Mouse (Mus musculus) stomach, embryonic 14.5 days (tissue): ENCODE measurements around the gene Srbd1. TPM values are rescaled to one million over a fixed set of nuclear protein-coding genes. Genes with fewer than 3 reads are reported as not detected.

Experiments used
- ATAC-seq: fragments of 200-750 bp; cut with Nextera tagmentation; 2 replicates; pipeline ENCODE4 v1.8.0; 2017; ENCODE audit warnings: low read depth, moderate TSS enrichment; ENCODE audit not compliant: insufficient number of reproducible peaks, insufficient read depth, low FRiP score
- H3K27ac ChIP-seq: fragments of 300-500 bp; sonication (generic); 2 replicates; pipeline ENCODE4 v1.5.1; 2014; ENCODE audit warnings: mild to moderate bottlenecking, low read length, moderate library complexity, mixed read lengths
- H3K27me3 ChIP-seq: fragments of 300-500 bp; sonication (generic); 2 replicates; pipeline ENCODE4 v1.6.1; 2014; ENCODE audit warnings: low read length, control low read depth, mixed read lengths; ENCODE audit not compliant: control insufficient read depth, insufficient read depth
- H3K36me3 ChIP-seq: fragments of 300-500 bp; sonication (generic); 2 replicates; pipeline ENCODE4 v1.6.1; 2014; ENCODE audit warnings: mild to moderate bottlenecking, control low read depth, low read length, moderate library complexity, mixed read lengths; ENCODE audit not compliant: control insufficient read depth, insufficient read depth
- H3K4me1 ChIP-seq: fragments of 300-500 bp; sonication (generic); 2 replicates; pipeline ENCODE4 v1.6.1; 2014; ENCODE audit warnings: low read length, control low read depth, mixed read lengths; ENCODE audit not compliant: control insufficient read depth, insufficient read depth
- H3K4me2 ChIP-seq: fragments of 300-500 bp; sonication (generic); replicated peaks from 2 replicates; pipeline ENCODE4 v1.6.1; 2014; ENCODE audit warnings: low read depth, low read length, control low read depth
- H3K4me3 ChIP-seq: fragments of 300-500 bp; sonication (generic); 2 replicates; pipeline ENCODE4 v1.5.1; 2014; ENCODE audit warnings: low read depth, low read length, control low read depth
- H3K9ac ChIP-seq: fragments of 300-500 bp; sonication (generic); replicated peaks from 2 replicates; pipeline ENCODE4 v1.6.1; 2014; ENCODE audit warnings: low read depth, mild to moderate bottlenecking, control low read depth, low read length, moderate library complexity, mixed read lengths
- H3K9me3 ChIP-seq: fragments of 300-500 bp; sonication (generic); 2 replicates; pipeline ENCODE4 v1.6.1; 2016; ENCODE audit warnings: low read depth, low read length, control low read depth; ENCODE audit not compliant: control insufficient read depth
- WGBS: fragments of 180-500 bp; shearing (Covaris S2); extraction: QIAGEN DNeasy Blood & Tissue Kit; methylation state at CpG from one replicate; pipeline ENCODE4 v1.1.7; 2014; 5-methylcytosine and 5-hydroxymethylcytosine counted together
- polyA plus RNA-seq: library from polyadenylated mRNA; unstranded; fragments of >200 nt; fragmentation: Nextera tagmentation; extraction: Ambion mirVana; gene quantifications from 2 replicates; pipeline ENCODE4 v1.2.1, GENCODE M21; 2014

Srbd1 gene
- polyA plus RNA-seq, 1 experiment from 2014 or later: 10.7 TPM

DNA sequence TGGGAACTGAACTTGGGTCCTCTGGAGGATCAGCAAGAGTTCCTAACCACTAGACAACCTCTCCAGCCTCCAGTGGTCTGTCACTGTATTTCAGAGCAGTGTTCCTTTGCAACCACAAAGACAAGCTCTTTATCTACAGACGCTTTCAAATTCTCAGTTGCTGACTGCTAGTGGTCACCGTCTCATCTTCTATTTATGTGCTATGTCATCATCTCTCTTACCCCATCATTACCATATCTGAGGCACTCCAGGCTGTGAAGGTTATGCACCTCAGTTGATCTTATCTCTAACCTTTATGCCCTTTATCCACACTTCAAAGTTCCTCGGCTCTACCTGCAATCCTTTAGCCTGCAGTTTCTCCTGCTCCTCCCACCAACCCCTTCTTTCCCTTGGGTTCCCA, 163.1 kb downstream of the Srbd1 start:
- Histone ChIP-seq H3K4me3 (no peak overlapping the region), H3K9ac (no peak overlapping the region), H3K9me3 (peaks cover 3% of the 10 kb centered on the region; the same call in 1 of the 2 replicates), H3K27me3 (no peaks in the 10 kb centered on the region), H3K4me1 (peaks cover 8% of the 10 kb centered on the region; the same call in 1 of the 2 replicates), H3K36me3 (no peaks in the 10 kb centered on the region), H3K4me2 (no peak overlapping the region), H3K27ac (no peak overlapping the region)
- ATAC-seq: no peak
- WGBS: 87% methylated on average over 3 of the region's 3 CpGs

DNA sequence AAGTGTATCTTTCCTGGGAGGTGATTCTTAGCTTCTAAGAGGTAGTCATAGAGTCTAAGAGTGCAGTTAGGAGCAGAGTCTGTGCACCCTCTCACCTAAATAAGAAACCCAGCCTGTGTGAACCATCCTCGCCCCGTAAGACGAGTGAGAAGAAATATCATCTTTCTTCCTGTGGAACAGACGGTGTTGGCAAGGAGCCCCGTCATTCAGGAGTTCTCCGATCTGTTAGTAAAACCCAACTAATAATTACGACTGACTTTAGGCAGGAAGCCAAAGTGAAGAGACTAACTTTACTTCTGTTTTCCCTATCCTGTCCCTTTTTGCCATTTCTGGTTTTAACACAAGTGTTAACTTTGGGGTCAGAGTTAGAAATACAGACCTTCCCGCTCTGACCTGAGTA, 166.1 kb downstream of the Srbd1 start:
- ATAC-seq: no peak
- H3K27ac ChIP-seq: no peak overlapping the region
- H3K9ac ChIP-seq: no peak overlapping the region
- H3K36me3 ChIP-seq: no peaks in the 10 kb centered on the region
- 41% methylated on average over 8 of the region's 8 CpGs for WGBS
- no peak overlapping the region for H3K4me3 ChIP-seq
- peaks cover 6% of the 10 kb centered on the region; the same call in 1 of the 2 replicates for H3K4me1 ChIP-seq
- H3K4me2 ChIP-seq: no peak overlapping the region
- no peaks in the 10 kb centered on the region for H3K27me3 ChIP-seq
- peaks cover 3% of the 10 kb centered on the region; the same call in 1 of the 2 replicates for H3K9me3 ChIP-seq

DNA sequence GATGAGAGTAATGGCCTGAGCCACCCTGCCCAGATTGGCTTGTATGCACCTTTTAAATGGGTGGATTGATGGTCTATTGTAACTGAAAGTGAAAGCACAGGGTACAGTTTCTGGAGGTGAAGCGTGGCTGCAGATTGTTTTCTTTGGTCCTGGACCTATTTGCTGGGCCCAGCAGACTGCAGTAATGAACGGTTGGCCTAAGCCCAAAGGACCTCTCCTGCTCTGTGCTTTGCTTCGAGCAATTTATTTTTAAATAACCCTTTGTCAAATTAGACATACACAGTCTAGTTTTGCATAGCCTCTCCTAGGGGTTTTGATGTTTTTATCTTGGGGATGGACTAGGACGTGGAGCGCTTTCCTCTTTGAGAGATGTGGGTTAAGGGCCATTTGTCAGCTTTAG, 169.9 kb downstream of the Srbd1 start:
- no peaks in the 10 kb centered on the region for H3K27me3 ChIP-seq
- H3K27ac ChIP-seq: no peak overlapping the region
- H3K4me3 ChIP-seq: no peak overlapping the region
- no peaks in the 10 kb centered on the region for H3K9me3 ChIP-seq
- no peaks in the 10 kb centered on the region for H3K36me3 ChIP-seq
- no peak overlapping the region for H3K4me2 ChIP-seq
- H3K4me1 ChIP-seq: peaks cover 6% of the 10 kb centered on the region; the same call in 1 of the 2 replicates
- WGBS: 31% methylated on average over 5 of the region's 5 CpGs
- H3K9ac ChIP-seq: no peak overlapping the region
- no peak for ATAC-seq

DNA sequence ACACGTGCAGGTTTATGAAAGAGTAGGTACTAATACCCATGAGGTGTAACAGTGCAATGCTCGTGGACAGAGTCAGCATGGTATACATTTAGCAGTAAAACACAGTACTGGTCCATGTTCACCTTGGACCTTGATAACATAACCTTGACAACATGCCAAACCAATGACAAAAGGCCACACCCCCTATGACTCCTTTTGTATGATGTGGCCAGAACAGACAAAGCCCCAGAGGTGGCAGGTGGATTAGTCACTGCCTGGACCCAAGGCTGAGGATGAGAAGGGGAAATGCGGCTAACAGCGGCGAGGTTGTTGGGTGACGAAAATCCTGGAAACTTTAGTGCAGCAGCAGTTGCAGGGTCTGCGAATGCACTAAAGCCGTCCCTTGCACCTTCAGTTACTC, 170.4 kb downstream of the Srbd1 start:
- no peak overlapping the region for H3K9ac ChIP-seq
- H3K27ac ChIP-seq: no peak overlapping the region
- no peaks in the 10 kb centered on the region for H3K9me3 ChIP-seq
- ATAC-seq: no peak
- no peak overlapping the region for H3K4me2 ChIP-seq
- no peaks in the 10 kb centered on the region for H3K27me3 ChIP-seq
- WGBS: 86% methylated on average over 8 of the region's 8 CpGs
- no peaks in the 10 kb centered on the region for H3K36me3 ChIP-seq
- peaks cover 6% of the 10 kb centered on the region; the same call in 1 of the 2 replicates for H3K4me1 ChIP-seq
- no peak overlapping the region for H3K4me3 ChIP-seq

DNA sequence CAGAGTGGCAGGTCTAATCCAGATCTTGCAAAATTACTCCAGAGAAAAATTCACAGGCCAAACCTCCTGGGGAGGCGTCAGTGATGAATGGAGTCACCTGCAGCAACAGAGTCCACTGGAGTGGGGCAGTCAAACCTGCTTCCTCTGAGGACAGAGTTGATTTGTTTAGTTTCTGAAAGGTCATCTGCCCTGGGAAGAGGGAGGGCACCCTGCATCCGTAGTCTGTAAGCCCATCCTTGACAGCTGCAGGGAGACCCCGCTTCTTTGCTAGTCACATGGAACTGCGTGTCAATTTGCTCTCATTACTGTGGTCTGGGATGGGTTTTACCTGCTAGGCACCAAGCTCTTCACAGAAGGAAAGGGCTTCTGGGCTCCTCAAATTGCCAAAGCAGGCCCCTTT, 173.9 kb downstream of the Srbd1 start:
- 30% methylated on average over 4 of the region's 4 CpGs for WGBS
- H3K4me2 ChIP-seq: no peak overlapping the region

DNA sequence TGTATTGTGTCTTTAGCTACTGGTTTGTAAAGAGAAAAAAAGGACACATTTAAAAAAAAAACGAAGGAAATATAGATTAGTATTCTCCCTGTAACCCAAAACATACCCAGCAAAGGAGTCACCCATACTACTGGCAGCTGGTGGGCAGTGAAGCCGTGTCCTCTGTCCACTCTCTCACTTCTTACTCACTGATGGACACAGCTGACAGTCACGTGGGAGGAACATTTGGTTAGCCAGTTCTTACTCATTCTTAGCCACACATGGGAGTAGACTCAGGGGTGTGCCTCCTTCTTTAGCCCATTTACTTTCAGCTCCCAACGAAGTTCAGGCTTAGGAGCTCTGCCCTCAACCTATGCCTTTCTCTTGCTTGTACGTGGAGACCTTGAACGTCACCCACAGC, 183.3 kb downstream of the Srbd1 start:
- ATAC-seq: no peak
- H3K9ac ChIP-seq: no peak overlapping the region
- H3K4me3 ChIP-seq: no peak overlapping the region

More for the DNA sequence above, 173.9 kb downstream of the Srbd1 start:
- Histone ChIP-seq H3K4me1 (no peaks in the 10 kb centered on the region), H3K36me3 (no peaks in the 10 kb centered on the region), H3K27me3 (no peaks in the 10 kb centered on the region), H3K9ac (no peak overlapping the region), H3K9me3 (no peaks in the 10 kb centered on the region), H3K27ac (no peak overlapping the region), H3K4me3 (no peak overlapping the region)
- ATAC-seq: no peak

DNA sequence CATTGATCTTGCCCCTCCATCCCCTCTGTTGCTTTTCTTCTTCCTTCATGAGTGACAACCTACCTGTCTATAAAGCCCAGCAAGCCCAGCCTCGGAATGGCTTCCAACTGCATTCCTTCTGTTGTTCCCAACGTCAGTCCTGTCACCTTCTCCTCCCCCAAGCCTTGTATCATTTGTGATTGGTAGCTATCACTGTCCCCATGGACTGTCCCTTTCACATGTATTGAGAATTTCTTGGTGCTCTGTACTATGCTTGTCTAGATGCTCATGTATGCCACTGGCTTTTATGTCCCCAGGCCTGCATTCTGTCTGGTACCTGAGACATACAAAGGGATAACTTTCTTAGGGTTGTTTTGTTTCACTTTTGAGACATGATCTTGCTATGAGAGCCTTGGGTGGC, 193.2 kb downstream of the Srbd1 start:
- no peak for ATAC-seq
- Histone ChIP-seq H3K4me1 (peaks cover 4% of the 10 kb centered on the region; the same call in 1 of the 2 replicates), H3K27ac (no peak overlapping the region), H3K9ac (no peak overlapping the region), H3K9me3 (no peaks in the 10 kb centered on the region), H3K27me3 (no peaks in the 10 kb centered on the region), H3K36me3 (no peaks in the 10 kb centered on the region), H3K4me2 (no peak overlapping the region), H3K4me3 (no peak overlapping the region)
- 63% methylated on average over 2 of the region's 2 CpGs for WGBS

More for the DNA sequence above, 183.3 kb downstream of the Srbd1 start:
- Histone ChIP-seq H3K36me3 (no peaks in the 10 kb centered on the region), H3K4me1 (peaks cover 6% of the 10 kb centered on the region), H3K4me2 (no peak overlapping the region), H3K27ac (no peak overlapping the region), H3K27me3 (no peaks in the 10 kb centered on the region), H3K9me3 (no peaks in the 10 kb centered on the region)
- 62% methylated on average over 6 of the region's 6 CpGs for WGBS

DNA sequence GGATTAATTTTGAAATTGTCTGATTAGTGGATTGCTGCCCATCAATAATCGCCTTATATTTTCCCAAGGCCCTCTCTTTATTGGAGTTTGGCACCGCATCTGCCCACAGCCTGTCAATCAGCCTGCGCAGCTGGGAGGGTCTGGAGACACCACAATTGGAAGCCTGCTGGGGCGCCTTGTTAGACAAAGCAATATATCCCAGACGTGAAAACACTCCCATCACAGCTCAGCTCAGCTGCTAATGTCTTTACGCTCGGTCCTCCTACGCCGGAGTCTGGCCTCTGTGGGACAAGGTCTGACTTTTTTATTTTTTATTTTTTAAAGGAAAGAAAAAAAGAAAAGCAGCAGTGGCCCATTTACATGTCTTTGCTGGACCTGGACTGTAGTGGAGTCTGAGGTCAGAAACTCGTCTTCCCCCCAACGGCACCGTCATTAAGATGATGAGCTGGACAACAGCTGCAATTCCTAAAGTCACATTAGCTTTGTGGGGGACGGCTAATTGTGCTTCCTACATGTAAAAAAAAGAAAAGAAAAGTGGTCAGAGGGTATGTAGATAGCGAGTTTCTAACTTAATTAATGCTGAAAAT, 195.0 kb downstream of the Srbd1 start:
- Histone ChIP-seq H3K9me3 (no peaks in the 10 kb centered on the region), H3K4me1 (peaks cover 4% of the 10 kb centered on the region; the same call in 1 of the 2 replicates), H3K36me3 (no peaks in the 10 kb centered on the region), H3K9ac (no peak overlapping the region), H3K4me2 (no peak overlapping the region), H3K27me3 (no peaks in the 10 kb centered on the region), H3K4me3 (no peak overlapping the region), H3K27ac (no peak overlapping the region)
- no peak for ATAC-seq
- WGBS: 59% methylated on average over 14 of the region's 14 CpGs
